Mouse (Mus musculus) kidney, adult 2 months (tissue): ENCODE measurements at regions not wholly inside any gene's neighbourhood (a gene's known extent, or its start where the extent isn't known, plus 50 kb on each side); places are given as distances from the start of the nearest gene placed in this dataset.

Experiments
- CTCF ChIP-seq: fragments of 200-500 bp; conservative IDR thresholded peaks from 2 replicates; pipeline ENCODE4 v1.5.1; 2011; ENCODE audit warnings: low read depth, mild to moderate bottlenecking, control low read depth, low read length, moderate library complexity, mixed read lengths; ENCODE audit not compliant: insufficient read depth, insufficient read length
- POLR2A ChIP-seq: fragments of 200-500 bp; IDR thresholded peaks from one replicate; pipeline ENCODE4 v1.6.1; 2011; ENCODE audit warnings: low read depth, low read length, control low read depth

GRCm38 (mm10) chr3:130951381-130951780 is 158.9 kb upstream of the Lef1 start:
- no peak for TF ChIP-seq CTCF
- no peak for TF ChIP-seq POLR2A
